Mouse (Mus musculus) lung, postnatal 4 days (tissue): ENCODE measurements around the gene Ppfia2.
A peak's percentile ranks its signal among the peaks of the same experiment; 100 is the strongest.

Experiments used
- DNase-seq, 2 experiments: peaks; one replicate each; pipeline ENCODE4 v3.0.0; 2021

Ppfia2 gene

DNA sequence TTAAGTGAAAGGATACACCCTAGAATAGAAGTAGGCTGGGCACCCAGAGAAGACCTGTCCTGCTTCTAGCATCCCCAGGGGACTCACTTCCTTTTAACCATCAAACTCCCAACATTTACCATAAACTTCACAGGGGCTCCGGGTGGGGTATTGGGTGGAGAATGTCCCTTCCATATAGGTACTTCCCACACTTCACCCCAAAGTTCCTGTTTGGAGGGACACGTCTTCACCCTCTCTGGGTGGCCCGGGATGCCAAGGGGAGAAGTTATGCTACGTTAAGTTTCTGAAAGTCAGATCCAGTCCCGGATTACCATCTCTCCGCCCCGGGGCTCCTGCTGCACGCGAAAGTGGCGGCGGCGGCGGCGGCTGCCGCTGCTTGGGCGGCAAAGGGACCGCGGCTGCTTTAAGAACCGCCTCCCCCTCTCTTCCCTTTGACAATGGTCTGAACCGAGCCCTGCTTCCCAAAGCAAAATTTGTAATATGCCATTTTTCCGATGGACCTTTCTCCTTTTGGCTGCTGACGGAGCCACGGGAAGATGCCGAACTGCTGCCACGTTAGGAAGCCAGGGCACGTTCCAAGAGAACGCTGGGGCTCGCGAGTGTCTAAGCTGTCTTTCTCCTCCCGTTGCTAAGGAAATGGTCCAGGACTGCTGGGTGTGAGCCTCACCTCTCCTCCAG lies at the start of gene Ppfia2:
Ppfia2 (plus strand) TSS at position 485 of the 678 bp plus-strand sequence.
- peak; percentile 8 to 27 for DNase-seq

DNA sequence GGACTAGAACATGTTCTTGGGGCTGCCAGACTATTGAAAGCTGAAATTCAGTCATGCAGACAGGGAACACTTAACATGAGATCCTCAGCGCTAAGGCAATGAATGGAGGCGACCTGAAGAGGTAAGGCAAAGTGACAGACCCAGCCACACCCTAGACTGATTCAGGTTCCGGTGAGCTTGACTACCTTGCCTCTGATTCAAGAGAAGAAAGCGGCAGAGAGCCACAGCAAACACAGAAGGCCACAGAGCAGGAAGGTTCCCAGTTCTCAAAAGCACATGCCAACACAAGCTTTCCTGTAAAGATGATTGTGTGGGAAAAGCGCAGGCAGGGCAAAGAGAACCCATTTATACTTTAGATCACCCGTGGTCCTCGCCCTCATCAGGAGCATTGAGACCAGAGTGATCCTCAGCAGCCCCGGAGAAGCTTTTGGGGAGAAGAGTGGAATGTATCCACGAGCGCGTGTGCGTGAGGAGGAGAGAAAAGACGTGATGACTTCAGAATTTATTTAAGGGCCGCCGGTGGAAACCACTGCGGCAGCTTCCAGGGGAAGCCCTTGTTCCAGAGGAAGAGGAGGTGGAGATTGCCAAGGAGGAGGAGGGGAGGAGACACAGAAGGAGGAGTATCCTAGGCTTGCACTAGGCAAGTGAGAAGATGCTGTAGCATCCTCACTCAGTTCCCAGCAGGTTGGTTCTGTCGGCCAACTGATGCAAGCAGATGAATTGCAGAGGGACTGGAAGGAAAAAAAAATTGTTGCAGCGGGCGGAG lies 1.0 kb upstream of the Ppfia2 start:
- DNase-seq = peak; percentile 4 to 18

DNA sequence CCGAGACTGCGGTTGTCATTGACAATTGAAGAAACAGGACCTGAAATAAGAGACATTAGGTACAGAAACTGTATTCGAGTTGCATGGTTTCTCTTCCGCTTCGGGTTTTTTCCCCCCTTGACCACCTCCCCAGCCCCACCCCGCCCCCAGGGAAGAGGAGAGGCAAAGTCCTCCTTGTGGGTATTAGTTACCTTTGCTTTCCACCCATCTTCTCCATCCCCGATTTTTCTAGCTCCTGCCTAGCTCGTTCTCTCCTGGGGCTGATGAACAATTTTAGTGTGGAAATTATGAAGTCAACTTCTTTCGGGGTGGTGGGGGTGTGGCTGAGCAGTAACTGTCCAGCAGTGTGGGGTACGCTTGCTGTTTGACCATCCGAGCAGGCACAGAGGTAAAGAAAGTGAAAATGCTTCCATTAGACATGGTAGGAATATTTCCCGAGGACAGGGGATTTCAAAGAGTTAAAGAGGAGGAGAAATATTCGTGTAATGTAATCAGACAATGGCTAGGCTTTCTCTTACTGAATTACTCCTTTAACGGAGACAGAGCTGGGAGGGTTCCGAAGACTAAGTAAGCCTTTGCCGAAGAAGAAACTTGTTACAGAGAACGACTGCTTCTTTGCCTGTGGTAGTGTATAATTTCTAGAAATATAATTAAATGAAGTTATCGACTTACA lies 530 bp downstream of the Ppfia2 start:
- DNase-seq = no peak

DNA sequence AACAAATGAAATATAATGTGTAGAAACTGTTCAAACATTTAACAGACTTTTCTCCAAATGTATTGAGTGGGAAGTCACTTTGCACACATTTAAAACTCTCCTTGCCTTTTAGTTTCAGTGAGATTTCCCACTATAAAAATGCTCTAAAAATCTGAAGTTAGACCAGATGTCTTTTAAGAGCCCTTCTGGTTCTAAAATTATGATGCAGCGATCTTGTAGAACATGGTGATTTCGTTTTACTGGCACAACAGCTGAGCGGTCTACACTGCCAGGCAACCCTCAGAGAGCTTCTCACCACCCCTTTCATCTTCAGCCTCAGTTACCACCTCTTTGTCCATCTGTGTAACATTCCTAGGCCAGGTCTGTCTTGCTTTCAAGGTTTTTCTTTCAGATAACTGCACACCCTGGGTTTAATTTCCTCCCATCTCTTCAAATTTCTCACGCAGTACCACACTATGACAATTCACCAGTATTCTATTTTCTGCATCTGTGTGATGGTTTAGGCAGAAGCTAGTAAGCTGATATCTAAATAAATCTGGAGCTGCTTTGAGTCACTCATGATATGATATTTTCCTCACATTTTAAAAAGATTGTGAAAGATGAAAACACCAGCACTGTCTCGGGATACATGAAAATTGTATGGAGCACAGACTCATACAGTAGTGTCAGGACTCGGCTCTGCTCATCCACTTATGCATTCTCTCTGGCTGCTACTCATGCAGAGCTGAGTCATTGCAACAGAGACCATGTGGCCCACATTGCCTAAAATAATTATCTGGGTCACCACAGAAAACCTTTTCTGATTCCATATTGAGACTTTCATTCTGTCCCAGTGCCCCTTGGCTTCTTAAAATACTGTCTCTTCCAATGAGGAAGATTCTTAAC lies 39.4 kb downstream of the Ppfia2 start:
- DNase-seq = no peak

DNA sequence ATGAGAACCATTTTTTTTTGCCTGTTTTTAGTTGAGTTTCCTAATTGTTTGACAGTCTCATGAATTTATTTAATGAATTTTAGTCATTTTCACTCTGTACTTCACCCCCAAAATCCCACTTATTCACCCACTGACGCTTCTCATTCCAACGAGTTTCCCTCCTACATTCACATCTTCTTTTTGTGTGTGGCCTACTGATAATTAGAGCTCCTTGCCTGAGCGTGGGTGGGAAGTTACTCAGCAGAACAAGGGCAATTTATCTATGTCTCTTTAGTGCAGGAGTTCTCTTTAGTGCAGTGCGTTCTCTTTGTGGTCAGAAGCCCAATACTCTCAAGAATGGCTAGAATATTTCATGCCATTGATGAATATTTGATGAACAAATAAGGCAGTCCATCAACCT lies 95.9 kb downstream of the Ppfia2 start:
- no peak for DNase-seq

DNA sequence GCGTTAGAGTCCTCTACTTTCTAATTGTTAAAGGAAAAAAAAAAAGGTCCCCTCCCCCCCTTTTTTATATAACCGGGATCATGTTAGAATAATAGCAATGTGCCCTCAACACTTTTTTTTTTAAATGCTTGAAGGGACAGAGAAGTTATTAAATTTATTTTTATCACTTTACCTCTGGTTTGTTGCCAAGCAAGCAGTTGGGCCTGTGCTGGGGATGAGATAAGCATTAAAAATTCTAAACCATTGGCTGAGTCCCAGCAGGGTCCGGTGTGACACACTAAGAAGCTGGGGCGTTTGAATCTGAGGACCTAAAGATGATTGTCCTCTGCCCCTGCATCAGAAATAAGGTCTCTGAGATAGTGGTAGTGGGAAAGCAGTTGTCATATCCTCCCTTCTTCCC lies 114.9 kb downstream of the Ppfia2 start:
- no peak for DNase-seq

DNA sequence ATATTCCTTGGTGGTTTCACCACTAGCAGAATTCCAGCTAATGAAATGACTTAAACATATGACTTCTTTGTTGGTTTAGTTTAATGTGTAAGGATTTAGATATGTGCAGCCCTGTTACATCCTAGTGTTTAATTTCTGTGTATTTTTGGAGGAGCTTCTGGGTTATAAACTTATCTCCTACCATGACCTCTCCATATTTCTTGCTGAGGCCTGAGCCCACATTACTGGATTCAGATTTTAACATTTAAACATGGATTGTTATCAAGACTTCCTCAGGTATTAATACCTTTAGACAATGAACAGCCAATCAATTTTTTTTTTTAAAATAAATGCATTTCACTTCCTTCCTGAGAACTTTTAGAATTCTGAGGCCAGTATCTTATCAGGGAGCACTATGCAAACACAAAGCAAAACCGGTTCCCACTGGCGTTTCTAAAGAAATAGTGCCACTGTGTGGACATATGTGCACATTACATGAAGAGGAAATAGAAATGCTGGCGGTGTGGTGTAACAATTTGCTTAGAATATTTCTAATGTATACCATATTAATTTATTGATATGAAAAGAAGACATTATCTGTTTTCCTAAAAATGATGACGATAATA lies 115.4 kb downstream of the Ppfia2 start:
- peak in 1 of 2 experiments; percentile 32 for DNase-seq

DNA sequence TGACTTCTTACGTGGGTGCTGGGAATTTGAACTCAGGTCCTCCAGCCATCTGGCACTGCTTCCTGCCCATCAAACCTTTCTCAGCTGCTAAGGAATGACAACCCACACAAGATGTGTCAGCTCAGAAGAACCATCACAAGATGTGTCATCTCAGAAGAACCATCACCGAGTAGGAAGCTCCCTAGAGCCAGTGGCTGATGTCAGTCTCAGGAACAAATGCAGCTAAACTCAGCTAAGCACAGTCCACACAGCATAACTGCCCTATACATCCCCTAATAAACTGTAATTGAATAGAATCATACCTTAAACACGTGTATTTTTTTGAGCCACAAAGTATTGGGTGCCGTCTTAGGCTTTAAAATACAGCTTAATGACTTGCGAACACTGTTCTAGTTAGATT lies 117.7 kb downstream of the Ppfia2 start:
- no peak for DNase-seq

DNA sequence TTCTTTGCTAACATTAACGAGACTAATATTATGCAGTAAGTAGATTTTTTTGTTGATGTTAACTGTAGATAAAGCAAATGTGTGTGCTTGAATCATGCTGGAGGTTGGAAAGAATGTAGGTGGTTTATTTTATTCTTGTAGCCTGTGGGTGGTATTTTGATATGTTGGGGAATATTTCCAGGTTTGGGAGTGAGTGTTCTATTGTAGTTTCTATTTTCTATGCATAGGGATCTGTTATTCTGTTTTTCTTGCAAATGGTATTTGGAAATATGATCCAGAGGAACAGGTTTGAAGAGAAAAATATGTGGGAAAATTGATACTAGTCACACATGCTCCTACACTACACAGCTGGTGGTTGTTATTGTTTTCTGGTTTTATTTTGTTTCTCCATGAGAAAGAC lies 120.8 kb downstream of the Ppfia2 start:
- DNase-seq = no peak

DNA sequence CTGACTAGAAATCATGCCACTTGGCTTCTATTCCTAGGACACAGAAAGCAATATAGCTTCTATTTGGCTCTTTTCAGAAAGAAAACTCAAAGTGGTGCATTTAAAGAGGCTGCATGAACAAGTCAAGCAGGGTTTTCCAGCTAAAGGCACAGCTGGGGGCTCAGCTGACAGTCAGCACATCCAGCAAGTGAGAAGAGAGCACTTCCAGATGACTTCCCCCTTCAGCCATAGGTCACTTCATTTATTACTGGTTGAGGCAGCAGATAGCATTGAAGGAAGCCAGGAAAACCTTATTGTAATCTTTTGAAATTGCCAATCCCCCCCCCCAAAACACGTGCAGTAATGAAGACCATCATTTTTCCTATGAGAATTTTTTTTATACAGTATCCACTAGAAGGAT lies 126.8 kb downstream of the Ppfia2 start:
- no peak for DNase-seq

DNA sequence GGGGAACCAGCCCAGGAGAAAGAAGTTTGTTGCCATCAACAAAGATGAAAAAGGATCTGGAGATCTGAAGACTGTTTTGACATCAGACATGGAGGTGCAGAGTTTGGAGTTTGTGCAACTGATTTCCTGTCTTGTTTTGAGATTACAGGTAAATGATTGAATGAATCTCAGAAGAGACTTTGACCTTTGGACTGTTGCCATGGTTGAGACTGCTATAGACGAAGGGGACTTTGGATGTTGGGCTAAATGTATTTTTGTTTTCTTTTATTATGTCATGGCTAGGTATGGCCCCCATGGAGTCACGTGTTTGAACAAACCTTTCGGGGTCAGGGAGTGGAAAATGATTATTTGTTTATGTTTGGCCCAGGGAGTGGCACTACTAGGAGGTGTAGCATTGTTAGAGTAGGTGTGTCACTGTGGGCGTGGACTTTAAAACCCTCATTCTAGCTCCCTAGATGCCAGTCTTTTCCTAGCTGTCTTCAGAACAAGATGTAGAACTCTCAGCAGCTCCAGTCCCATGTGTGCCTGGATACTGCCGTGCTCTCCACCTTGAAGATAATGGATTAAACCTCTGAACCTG lies 133.3 kb downstream of the Ppfia2 start:
- no peak for DNase-seq

DNA sequence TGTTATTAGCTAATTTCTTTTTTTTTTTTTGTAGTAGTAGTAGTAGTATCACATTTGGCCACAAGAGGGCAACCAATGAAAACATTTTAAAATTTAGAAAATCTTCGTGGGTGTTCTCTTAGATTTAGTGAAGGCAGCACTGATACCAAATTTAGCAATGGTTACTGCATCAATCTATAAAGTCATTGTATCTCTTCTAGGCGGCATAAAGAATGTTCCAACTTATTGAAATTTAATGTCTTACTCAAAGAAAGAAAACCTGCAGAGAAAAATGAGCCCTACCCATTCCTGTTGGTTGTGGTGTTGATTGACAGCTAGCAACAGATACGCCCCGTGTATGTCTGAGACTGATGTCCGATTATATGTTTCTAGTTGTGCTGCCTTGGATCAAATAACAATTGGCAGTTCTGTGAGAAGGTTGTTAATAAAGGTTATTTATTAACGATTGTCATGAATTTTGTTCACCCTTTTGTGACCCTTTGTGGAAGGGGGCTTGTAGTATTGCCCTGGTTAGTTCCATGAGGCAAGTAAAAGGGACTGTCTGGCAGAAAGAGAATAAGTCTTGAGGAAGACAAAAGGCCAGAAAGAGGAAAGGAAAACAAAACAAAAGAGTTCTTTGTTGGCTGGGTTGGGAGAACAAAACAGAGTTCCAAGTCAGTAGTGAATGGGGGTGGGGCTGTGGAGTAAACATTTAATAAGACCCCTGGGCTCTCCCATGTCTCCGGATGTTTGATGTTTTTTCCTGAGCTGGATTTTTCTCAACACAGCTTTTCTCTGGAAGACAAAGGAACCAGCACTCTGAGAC lies 139.2 kb downstream of the Ppfia2 start:
- DNase-seq = no peak

DNA sequence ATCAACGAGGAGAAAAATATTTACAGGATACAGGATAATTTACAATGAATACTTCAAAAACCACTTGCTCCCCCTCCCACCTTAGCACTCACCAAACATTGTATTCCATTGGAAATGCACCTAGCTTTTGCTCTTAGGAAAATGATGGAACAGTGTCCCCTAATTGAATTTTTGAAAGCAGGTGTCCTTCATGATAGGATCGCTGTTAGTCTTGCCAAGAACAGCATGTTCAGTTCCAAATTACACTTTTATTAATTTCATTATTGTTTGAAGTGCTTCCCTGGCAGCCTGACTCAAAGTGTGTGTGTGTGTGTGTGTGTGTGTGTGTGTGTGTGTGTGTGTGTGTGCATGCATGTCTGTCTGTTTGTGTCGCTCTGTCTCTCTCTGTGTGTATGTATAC lies 140.1 kb downstream of the Ppfia2 start:
- no peak for DNase-seq

DNA sequence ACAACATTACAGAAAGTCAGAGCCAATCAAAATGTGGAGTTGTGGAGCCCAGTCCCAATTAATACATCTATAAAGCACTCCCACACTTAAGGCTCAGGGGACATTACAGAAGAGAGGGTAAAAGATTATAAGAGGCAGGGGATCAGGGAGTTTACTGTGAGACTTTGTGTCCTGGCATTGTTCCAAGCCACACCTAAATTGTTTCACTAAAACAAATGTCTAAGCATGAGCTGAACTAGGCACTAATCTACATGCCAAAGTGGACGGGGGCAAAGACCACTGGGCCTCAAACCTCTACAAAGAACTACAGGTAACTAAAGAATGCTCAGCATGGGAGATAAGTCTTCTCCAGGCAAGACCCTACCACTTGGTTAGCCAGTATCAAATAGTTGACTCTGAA lies 148.1 kb downstream of the Ppfia2 start:
- DNase-seq = no peak

DNA sequence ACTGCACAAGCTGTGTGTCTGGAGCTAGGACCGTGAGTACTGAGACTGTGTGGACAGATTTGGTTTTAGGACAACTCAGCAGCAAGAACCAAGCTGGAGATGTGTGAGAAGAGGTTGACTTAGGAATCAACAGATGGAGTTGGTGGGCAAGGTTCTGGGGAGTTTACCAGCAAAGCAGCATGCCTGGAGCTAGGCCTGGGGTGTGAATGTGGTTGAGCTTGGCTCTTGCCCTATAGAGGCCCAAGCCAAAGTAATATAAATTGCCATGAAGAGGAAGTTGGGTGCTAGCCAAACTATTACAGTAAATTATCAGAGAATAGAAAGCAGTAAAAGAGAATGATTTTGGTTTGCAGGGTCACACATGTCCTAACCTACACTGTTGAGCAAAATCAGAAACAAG lies 150.8 kb downstream of the Ppfia2 start:
- no peak for DNase-seq

DNA sequence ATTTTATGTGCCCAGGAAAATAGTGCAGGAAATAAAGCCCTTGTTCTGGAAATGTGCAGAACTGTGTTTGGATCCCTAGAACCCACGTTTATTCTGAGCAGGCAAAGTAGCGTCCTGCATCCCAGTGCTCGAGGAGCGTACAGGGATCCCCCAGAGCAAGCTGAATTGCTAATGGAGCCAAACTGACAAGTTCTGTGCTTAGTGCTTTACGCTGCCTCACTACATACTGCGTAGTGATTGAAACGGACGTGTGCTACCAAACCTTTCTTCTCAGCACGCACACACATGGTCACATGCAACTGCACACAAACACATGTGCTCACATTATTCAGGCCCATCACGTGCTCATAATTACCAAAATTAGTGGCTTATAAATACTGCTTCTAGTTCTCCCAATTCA lies 153.2 kb downstream of the Ppfia2 start:
- DNase-seq = no peak

DNA sequence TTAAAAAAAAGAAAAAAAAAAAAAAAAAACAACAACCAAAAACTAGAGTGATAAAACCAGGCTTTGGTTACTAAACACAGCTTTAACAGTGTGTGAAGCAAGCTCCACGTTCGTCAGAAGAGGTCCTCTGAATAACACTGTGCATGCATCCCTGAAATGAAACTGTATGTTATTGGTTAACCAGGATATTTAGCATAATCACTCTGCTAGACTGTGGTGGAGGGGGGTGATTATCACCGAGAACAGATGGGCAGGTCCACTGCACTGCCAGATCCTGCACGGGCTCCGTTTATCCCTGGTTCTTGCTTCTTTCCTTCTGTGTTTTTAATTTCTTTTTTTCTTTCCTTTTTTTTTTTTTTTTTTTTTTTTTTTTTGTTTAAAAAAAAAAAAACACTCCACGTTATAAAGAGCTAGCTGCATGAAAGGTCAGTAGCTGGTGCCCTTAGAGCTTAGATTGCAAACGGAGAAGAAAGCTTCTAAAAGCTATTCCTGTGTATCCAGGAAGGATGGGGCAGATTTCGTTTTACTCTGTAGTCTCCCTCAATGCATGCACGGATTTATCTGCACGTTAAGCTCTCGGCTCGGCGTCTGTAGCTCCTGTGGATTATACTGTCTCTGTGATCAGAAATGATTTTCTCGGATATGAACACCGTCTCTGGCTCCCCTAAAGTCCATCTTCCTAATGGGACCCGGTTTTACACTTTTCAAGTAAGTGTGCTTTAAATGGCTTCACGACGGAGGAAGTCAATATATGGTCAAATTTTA lies 162.2 kb downstream of the Ppfia2 start:
- DNase-seq = no peak

DNA sequence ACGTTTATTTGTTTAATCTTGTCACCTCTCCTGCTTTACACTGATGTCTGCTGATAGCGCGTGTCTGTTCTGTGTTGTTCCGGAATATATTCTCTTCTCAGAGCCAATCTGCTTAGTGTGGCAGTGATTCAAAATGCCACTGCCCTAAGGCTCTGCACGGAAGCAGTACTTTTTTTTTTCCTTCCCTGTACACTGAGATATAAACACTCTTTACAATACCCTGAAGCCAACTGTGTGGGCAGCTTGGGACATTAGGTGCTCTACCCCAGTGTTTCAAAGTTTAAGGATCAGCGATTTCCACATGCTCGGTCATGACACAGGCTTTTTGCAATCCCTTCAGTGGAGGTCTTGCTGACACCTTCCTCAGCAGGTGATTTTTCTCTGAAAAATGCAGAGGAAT lies 163.8 kb downstream of the Ppfia2 start:
- DNase-seq = no peak

DNA sequence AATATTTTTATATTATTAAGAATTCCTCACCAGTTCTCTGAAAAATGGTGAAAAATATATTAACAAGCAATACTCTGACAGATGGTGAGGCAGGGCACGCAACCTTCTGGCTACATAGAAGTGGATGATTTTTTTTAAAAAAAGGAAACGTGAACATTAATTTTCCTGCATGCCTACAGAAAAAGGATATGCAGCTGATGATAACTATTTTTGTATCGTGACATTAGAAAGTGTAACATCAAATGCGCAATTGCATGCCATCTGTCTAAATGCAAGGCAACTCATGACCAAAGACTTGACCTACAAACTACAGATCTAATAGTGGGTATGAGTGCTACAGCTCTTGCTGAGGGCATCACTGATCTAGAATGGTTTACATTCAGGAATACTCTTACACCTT lies 182.1 kb downstream of the Ppfia2 start:
- no peak for DNase-seq

DNA sequence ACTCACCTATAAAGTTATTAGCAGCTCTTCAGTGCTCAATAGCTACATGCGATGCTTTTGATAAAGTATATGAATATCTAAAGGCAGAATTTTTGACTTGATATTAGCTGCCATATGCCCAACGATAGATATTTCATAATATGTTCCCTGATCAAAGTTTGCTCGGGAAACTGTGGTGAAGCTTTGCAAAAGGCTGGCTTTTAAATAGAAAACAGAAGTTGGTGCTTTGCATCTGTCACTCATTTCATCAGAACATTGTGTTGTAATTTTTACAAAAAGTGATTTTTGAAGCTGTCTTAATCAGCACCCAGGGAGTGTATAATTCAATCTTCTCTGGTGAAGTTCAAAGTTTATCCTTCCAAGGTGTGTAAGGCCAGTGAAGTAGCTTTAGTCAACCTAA lies 195.1 kb downstream of the Ppfia2 start:
- DNase-seq = no peak

DNA sequence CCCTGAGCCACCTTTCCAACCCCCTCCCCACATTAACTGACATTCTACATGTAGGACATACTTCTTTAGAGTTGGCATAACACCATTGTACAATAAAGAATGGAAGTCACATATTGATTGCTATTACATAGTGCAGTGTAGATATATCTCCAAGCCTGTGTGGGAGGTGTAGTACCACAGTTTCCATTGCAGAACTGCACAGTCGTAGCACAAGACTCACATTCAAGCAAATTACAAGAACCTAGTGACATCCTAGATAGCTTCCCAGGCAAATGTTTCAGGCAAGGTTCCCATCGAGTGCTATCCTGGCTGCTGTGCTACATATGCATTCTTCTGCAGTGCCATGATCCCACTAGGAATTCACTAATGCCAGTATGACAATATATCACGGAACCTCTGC lies 200.0 kb downstream of the Ppfia2 start:
- DNase-seq = no peak
